ENCODE assay signal across 8 mouse cellular contexts in genomic region chrX:41912061-41912401, GRCm38 (mm10). TPM values are rescaled to one million over a fixed set of nuclear protein-coding genes. Genes with fewer than 3 reads are reported as not detected.
DNase-seq lines count a peak whose midpoint lies in the region; ATAC-seq and TF ChIP-seq lines count a peak whose summit lies in the region.

No protein-coding gene starts in this region.

- peak overlapping the region; percentile 69; the same call in 1 of the 2 replicates for H3K9ac ChIP-seq in limb, embryonic 14.5 days (ENCODE audit: low read depth, low read length, severe bottlenecking)
- no peak overlapping the region for H3K9ac ChIP-seq in stomach, embryonic 15.5 days

- H3K4me2 ChIP-seq in limb, embryonic 14.5 days (replicated peaks; ENCODE audit: low read depth, low read length, severe bottlenecking) = peak overlapping the region; percentile 37
- H3K4me2 ChIP-seq in stomach, embryonic 15.5 days = peak overlapping the region; percentile 40; the same call in 1 of the 2 replicates

- H3K36me3 ChIP-seq in spleen, adult 2 months (ENCODE audit: control insufficient read depth, insufficient read depth, low read length) = no peaks in the 10 kb centered on the region
- no peaks in the 10 kb centered on the region for H3K36me3 ChIP-seq in limb, embryonic 14.5 days (ENCODE audit: control insufficient read depth, insufficient read depth, low read length)
- H3K36me3 ChIP-seq in stomach, embryonic 15.5 days = no peaks in the 10 kb centered on the region

- intact Hi-C loops in gastrocnemius, adult 2 months (cut with DNase I) = no loop called here

- H3K4me3 ChIP-seq in gastrocnemius, adult 2 months = peak overlapping the region; percentile 82
- H3K4me3 ChIP-seq in spleen, adult 2 months (ENCODE audit: extremely low read depth, insufficient read depth, insufficient read length) = no peak overlapping the region; the same call in none of the 2 replicates
- peak overlapping the region; percentile 63 for H3K4me3 ChIP-seq in limb, embryonic 14.5 days (replicated peaks; ENCODE audit: low read length)
- H3K4me3 ChIP-seq in stomach, embryonic 15.5 days (replicated peaks) = peak overlapping the region; percentile 64

- TF ChIP-seq POLR2A in spleen, adult 2 months (IDR thresholded peaks at IDR 0.05; ENCODE audit: low read depth, low read length) = no peak
- TF ChIP-seq POLR2A in limb, embryonic 14.5 days (IDR thresholded peaks at IDR 0.05; ENCODE audit: borderline replicate concordance, extremely low read depth, insufficient read depth, insufficient read length) = no peak

- H3K27me3 ChIP-seq in spleen, adult 2 months (ENCODE audit: control insufficient read depth, insufficient read depth, low read length) = no peaks in the 10 kb centered on the region
- H3K27me3 ChIP-seq in limb, embryonic 14.5 days (ENCODE audit: control insufficient read depth, insufficient read depth, low read length) = no peaks in the 10 kb centered on the region
- H3K27me3 ChIP-seq in stomach, embryonic 15.5 days (replicated peaks) = no peaks in the 10 kb centered on the region

- peak overlapping the region; percentile 93 for H3K27ac ChIP-seq in gastrocnemius, adult 2 months
- peak overlapping the region; percentile 74 for H3K27ac ChIP-seq in spleen, adult 2 months (ENCODE audit: insufficient read depth, low read length)
- peak overlapping the region; percentile 82 for H3K27ac ChIP-seq in limb, embryonic 14.5 days (replicated peaks; ENCODE audit: low read depth, low read length)
- peak overlapping the region; percentile 87; the same call in 1 of the 2 replicates for H3K27ac ChIP-seq in stomach, embryonic 15.5 days

- DNase-seq in gastrocnemius, adult 2 months = no peak
- no peak for DNase-seq in gastrocnemius, adult 18-20 months (ENCODE audit: low spot score)
- no peak for DNase-seq in spleen, adult 2 months (ENCODE audit: low read depth in 1 of 2, low spot score in 2 of 2)
- DNase-seq in spleen, postnatal 4 days (ENCODE audit: low spot score in 2 of 2) = no peak
- no peak for DNase-seq in limb, embryonic 14.5 days (ENCODE audit: low spot score)
- no peak for DNase-seq in yolk sac, embryonic 10.5 days (ENCODE audit: low spot score)
- DNase-seq in spleen, postnatal 36 days (ENCODE audit: low spot score in 2 of 2) = no peak

- WGBS in spleen, adult 2 months = 47% methylated on average over 10 of the region's 10 CpGs
- 44% methylated on average over 10 of the region's 10 CpGs for WGBS in limb, embryonic 14.5 days
- WGBS in stomach, embryonic 15.5 days = 49% methylated on average over 10 of the region's 10 CpGs

- H3K9me3 ChIP-seq in limb, embryonic 14.5 days (ENCODE audit: control insufficient read depth, low read length) = no peaks in the 10 kb centered on the region
- H3K9me3 ChIP-seq in stomach, embryonic 15.5 days = no peaks in the 10 kb centered on the region

- no peaks in the 10 kb centered on the region for H3K4me1 ChIP-seq in spleen, adult 2 months (ENCODE audit: control insufficient read depth, insufficient read depth, insufficient read length)
- no peaks in the 10 kb centered on the region for H3K4me1 ChIP-seq in limb, embryonic 14.5 days (ENCODE audit: control insufficient read depth, insufficient read depth, low read length)
- no peaks in the 10 kb centered on the region for H3K4me1 ChIP-seq in stomach, embryonic 15.5 days

- no peak for TF ChIP-seq CTCF in gastrocnemius, adult 2 months (IDR thresholded peaks at IDR 0.05)
- no peak for TF ChIP-seq CTCF in spleen, adult 2 months (IDR thresholded peaks at IDR 0.05; ENCODE audit: extremely low read depth, insufficient read depth, insufficient read length, insufficient replicate concordance)

- ATAC-seq in limb, embryonic 14.5 days (ENCODE audit: low FRiP score, low read depth) = no peak
- no peak for ATAC-seq in stomach, embryonic 15.5 days (ENCODE audit: insufficient read depth, low FRiP score, low read depth)

RNA-seq across cellular contexts. Expression of gene Thoc2, which starts 8.4 kb away (rescaled TPM):
- 10 to 100 TPM; 23.7 to 30.0 TPM for total RNA-seq in gastrocnemius, adult 2 months (2021)
- total RNA-seq in gastrocnemius, adult 18-20 months (2021) = 10 to 100 TPM; 20.0 to 22.5 TPM
- polyA plus RNA-seq in spleen, adult 2 months (2012; rRNA removed) = 3.9 and 4.4 TPM in 2 replicates
- 53.7 and 60.0 TPM in 2 replicates for polyA plus RNA-seq in limb, embryonic 14.5 days (2012; rRNA removed)
- 84.4 and 96.4 TPM in 2 replicates for polyA plus RNA-seq in limb, embryonic 14.5 days (2014; fragmentation: Nextera tagmentation; extraction: Ambion mirVana)
- 66.2 and 73.4 TPM in 2 replicates for polyA plus RNA-seq in stomach, embryonic 15.5 days (2015; fragmentation: Nextera tagmentation; extraction: Ambion mirVana)

Comparison
In these comparisons a context has a peak if more than half of its experiments do, and no peak if none do; other contexts are left out.
1. RNA of gene Thoc2, which starts 8.4 kb away (polyA plus RNA-seq): 53.7 to 96.4 TPM in limb, embryonic 14.5 days and 66.2 to 73.4 TPM in stomach, embryonic 15.5 days; 3.9 to 4.4 TPM in spleen, adult 2 months; every median in the first group is over 10 times any median in the second.
2. Peak in every context shown above with its lines, with median percentiles within 50 percentile points of each other: H3K27ac ChIP-seq.